Comparison of ENCODE assay signal across 11 mouse cellular contexts in the genomic region with DNA sequence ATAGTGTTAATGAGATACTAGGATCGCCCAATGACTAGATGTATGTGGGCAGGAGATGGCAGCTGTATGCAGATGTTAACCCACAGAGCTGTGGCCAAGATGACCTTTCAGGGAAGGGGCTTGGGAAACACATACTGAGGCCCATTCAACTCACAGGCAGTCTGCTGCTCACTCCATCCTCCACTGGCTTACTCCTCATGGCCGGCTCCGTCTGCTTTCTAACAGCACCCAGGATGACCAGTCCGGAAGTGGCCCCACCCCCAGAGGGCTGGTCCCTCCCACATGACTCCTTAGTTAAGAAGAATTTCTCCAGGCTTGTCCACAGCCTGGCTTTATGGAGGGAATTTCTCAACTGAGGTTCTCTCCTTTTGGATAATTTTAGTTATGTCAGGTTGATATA.
A peak's percentile ranks its signal among the peaks of the same experiment; 100 is the strongest.
DNase-seq lines count a peak whose midpoint lies in the region; ATAC-seq lines count a peak whose summit lies in the region.
"Had no signal": no experiment of that assay in that cellular context is flagged by ENCODE, and none has a peak within 500 bp of the region (broad histone marks: within the 10 kb centered on the region; RNA-seq: fewer than 3 reads in every experiment).

No protein-coding gene starts in this region.

- H3K9ac ChIP-seq in heart, embryonic 15.5 days: no peak overlapping the region

- 85% methylated on average over 4 of the region's 4 CpGs for WGBS in heart, embryonic 15.5 days

- H3K4me2 ChIP-seq in heart, embryonic 15.5 days: no peak overlapping the region

- H3K9me3 ChIP-seq in heart, embryonic 15.5 days (replicated peaks): no peaks in the 10 kb centered on the region

- no peaks in the 10 kb centered on the region for H3K36me3 ChIP-seq in heart, embryonic 15.5 days

- no peak overlapping the region for H3K4me3 ChIP-seq in heart, embryonic 15.5 days
- H3K4me3 ChIP-seq: erythroblast, embryonic 14.5 days had no signal

- ATAC-seq in heart, embryonic 15.5 days (replicated peaks; ENCODE audit: insufficient number of reproducible peaks, insufficient read depth, low FRiP score, low read depth): no peak
- ATAC-seq: hindbrain, embryonic 16.5 days; Patski had no signal

- peak overlapping the region; percentile 61 for H3K27ac ChIP-seq in heart, embryonic 15.5 days

- H3K27me3 ChIP-seq in heart, embryonic 15.5 days: no peaks in the 10 kb centered on the region
- H3K27me3 ChIP-seq: Patski had no signal

- peak; percentile 44 for DNase-seq in urinary bladder, postnatal 14 days (ENCODE audit: low spot score)
- DNase-seq in urinary bladder, postnatal 10 days (ENCODE audit: low spot score): no peak
- peak; percentile 32 for DNase-seq in kidney, postnatal 14 days
- DNase-seq in thymus, adult 18-20 months: no peak
- no peak for DNase-seq in adrenal gland, postnatal 4 days (ENCODE audit: low spot score in 2 of 2)
- no peak for DNase-seq in thymus, postnatal 25 days
- DNase-seq: left cerebral cortex, postnatal 4 days had no signal

- H3K4me1 ChIP-seq in heart, embryonic 15.5 days (replicated peaks): no peaks in the 10 kb centered on the region

Comparison
In these comparisons a context has a peak if more than half of its experiments do, and no peak if none do; other contexts are left out.
1. DNase-seq: peak in urinary bladder, postnatal 14 days (single experiment) and kidney, postnatal 14 days (single experiment); none in urinary bladder, postnatal 10 days (single experiment), thymus, adult 18-20 months (0 of 2), adrenal gland, postnatal 4 days (0 of 2) and thymus, postnatal 25 days (single experiment).